Mouse (Mus musculus) spleen, postnatal 0 days (tissue): ENCODE measurements around the gene Amtn. TPM values are rescaled to one million over a fixed set of nuclear protein-coding genes. Genes with fewer than 3 reads are reported as not detected.

Experiments used
- polyA plus RNA-seq: library from polyadenylated mRNA; unstranded; fragments of >200 nt; fragmentation: Nextera tagmentation; extraction: Ambion mirVana; gene quantifications from 2 replicates; pipeline ENCODE4 v1.2.1, GENCODE M21; 2015

Amtn gene
- polyA plus RNA-seq = not detected in 2 replicates

DNA sequence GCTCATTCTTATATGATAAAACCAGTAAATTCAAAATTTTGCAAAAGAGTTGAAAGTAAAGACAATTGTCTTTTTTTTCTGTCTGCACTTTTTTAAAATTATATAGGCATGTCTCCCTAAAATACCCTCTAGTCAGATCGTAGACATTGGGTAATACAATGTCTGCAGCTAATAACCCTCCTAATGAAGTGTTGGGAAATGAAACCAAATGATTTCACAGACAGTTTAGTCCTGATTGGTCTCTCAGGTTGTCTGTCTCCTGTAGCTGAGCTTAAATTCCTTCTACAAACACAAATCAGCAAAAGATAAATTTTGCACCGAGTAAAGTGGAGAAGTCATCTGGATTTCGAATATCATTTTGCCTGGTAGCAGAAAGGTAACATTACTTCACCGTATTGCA lies at the start of gene Amtn:
TSS of gene Amtn (plus strand) at position 301 of the 400 bp plus-strand sequence.

Other genes starting within 250 kb of the Amtn start
- gene Gm11115, start 222.0 kb upstream of the Amtn start, polyA plus RNA-seq = not detected in 2 replicates
- gene Gm7714, start 107.2 kb upstream of the Amtn start, polyA plus RNA-seq = not detected in 2 replicates
- not detected in 2 replicates for gene Prol1, start 58.8 kb upstream of the Amtn start, polyA plus RNA-seq
- gene Ambn, start 79.9 kb downstream of the Amtn start, polyA plus RNA-seq = not detected in 2 replicates
- not detected in 2 replicates for gene Enam, start 111.9 kb downstream of the Amtn start, polyA plus RNA-seq
- gene Jchain, start 151.8 kb downstream of the Amtn start, polyA plus RNA-seq = 0.24 TPM in 1 of 2 replicates, not detected in the other
- 43.5 and 45.1 TPM in 2 replicates for gene Utp3, start 178.4 kb downstream of the Amtn start, polyA plus RNA-seq
- 4.5 and 5.1 TPM in 2 replicates for gene Rufy3, start 188.9 kb downstream of the Amtn start, polyA plus RNA-seq